Mouse (Mus musculus) megakaryocyte progenitor cell, adult 5-6 weeks (primary cell): ENCODE measurements around the gene Klk1b1. TPM values are rescaled to one million over a fixed set of nuclear protein-coding genes. Genes with fewer than 3 reads are reported as not detected.
"Not testable (repeated sequence)": the region's sequence is repeated elsewhere in the genome, so short reads cannot be mapped to it uniquely, and the experiment has no call there.

Source experiments
- ATAC-seq: replicated peaks from 2 replicates; pipeline ENCODE4 v1.8.0; 2016; ENCODE audit warnings: mild to moderate bottlenecking, moderate TSS enrichment, inconsistent platforms; ENCODE audit not compliant: poor library complexity
- total RNA-seq, 2 experiments: library from RNA; stranded (forward) in 1 of 2; stranded (reverse) in 1 of 2; fragments of 157-497, 149-512 nt in 1 of 2; fragments of 200-1000 nt in 1 of 2; gene quantifications; 2 replicates each; pipeline versions ENCODE4 v1.2.3 to v1.2.4; 2015 to 2017

The Klk1b1 gene
- total RNA-seq, 2 experiments from 2014 or later: not detected

- ATAC-seq: not testable (repeated sequence)
These were observed 29.0 kb downstream of the Klk1b1 start, which contains the start of gene Klk1b11 for GRCm38 (mm10) chr7:43995577-43995976. Klk1b11 (plus strand) TSS chr7:43995877.

GRCm38 (mm10) chr7:44004847-44005246, 38.3 kb downstream of the Klk1b1 start:
- ATAC-seq: peak; percentile 58

GRCm38 (mm10) chr7:44011868-44012267, 45.3 kb downstream of the Klk1b1 start, which contains the start of gene Klk1b26:
Klk1b26 (plus strand) TSS chr7:44012168.
- not testable (repeated sequence) for ATAC-seq

GRCm38 (mm10) chr7:44014666-44015065, 48.1 kb downstream of the Klk1b1 start:
- ATAC-seq: not testable (repeated sequence)

- ATAC-seq: no peak
These were observed 48.5 kb downstream of the Klk1b1 start for GRCm38 (mm10) chr7:44015071-44015470.

Other genes starting within 250 kb of the Klk1b1 start
- not detected in 2 replicates for gene Klk12, start 197.9 kb upstream of the Klk1b1 start, total RNA-seq (2015)
- gene Klk12, start 197.9 kb upstream of the Klk1b1 start, total RNA-seq (2017): not detected in 2 replicates
- gene Klk11, start 192.1 kb upstream of the Klk1b1 start, total RNA-seq (2015): not detected in 2 replicates
- not detected in 2 replicates for gene Klk11, start 192.1 kb upstream of the Klk1b1 start, total RNA-seq (2017)
- not detected in 2 replicates for gene Klk10, start 185.7 kb upstream of the Klk1b1 start, total RNA-seq (2015)
- gene Klk10, start 185.7 kb upstream of the Klk1b1 start, total RNA-seq (2017): not detected in 2 replicates
- not detected in 2 replicates for gene Klk9, start 174.9 kb upstream of the Klk1b1 start, total RNA-seq (2015)
- not detected in 2 replicates for gene Klk9, start 174.9 kb upstream of the Klk1b1 start, total RNA-seq (2017)
- 20.1 and 26.6 TPM in 2 replicates for gene Klk8, start 169.2 kb upstream of the Klk1b1 start, total RNA-seq (2015)
- gene Klk8, start 169.2 kb upstream of the Klk1b1 start, total RNA-seq (2017): 12.5 and 13.3 TPM in 2 replicates
- not detected in 2 replicates for gene Klk7, start 155.5 kb upstream of the Klk1b1 start, total RNA-seq (2015)
- not detected in 2 replicates for gene Klk7, start 155.5 kb upstream of the Klk1b1 start, total RNA-seq (2017)
- gene Klk6, start 142.3 kb upstream of the Klk1b1 start, total RNA-seq (2015): not detected in 2 replicates
- gene Klk6, start 142.3 kb upstream of the Klk1b1 start, total RNA-seq (2017): not detected in 2 replicates
- not detected in 2 replicates for gene Klk5, start 124.8 kb upstream of the Klk1b1 start, total RNA-seq (2015)
- gene Klk5, start 124.8 kb upstream of the Klk1b1 start, total RNA-seq (2017): not detected in 2 replicates
- gene Klk4, start 85.6 kb upstream of the Klk1b1 start, total RNA-seq (2015): not detected in 2 replicates
- gene Klk4, start 85.6 kb upstream of the Klk1b1 start, total RNA-seq (2017): not detected in 2 replicates
- gene Klk15, start 33.0 kb upstream of the Klk1b1 start, total RNA-seq (2015): not detected in 2 replicates
- gene Klk15, start 33.0 kb upstream of the Klk1b1 start, total RNA-seq (2017): not detected in 2 replicates
- not detected in 2 replicates for gene Klk1b8, start 16.1 kb upstream of the Klk1b1 start, total RNA-seq (2015)
- not detected in 2 replicates for gene Klk1b8, start 16.1 kb upstream of the Klk1b1 start, total RNA-seq (2017)
- not detected in 2 replicates for gene Klk1b9, start 9.3 kb downstream of the Klk1b1 start, total RNA-seq (2015)
- not detected in 2 replicates for gene Klk1b9, start 9.3 kb downstream of the Klk1b1 start, total RNA-seq (2017)
- not detected in 2 replicates for gene Klk1b11, start 29.1 kb downstream of the Klk1b1 start, total RNA-seq (2015)
- gene Klk1b11, start 29.1 kb downstream of the Klk1b1 start, total RNA-seq (2017): not detected in 2 replicates
- not detected in 2 replicates for gene Klk1b26, start 45.4 kb downstream of the Klk1b1 start, total RNA-seq (2015)
- not detected in 2 replicates for gene Klk1b26, start 45.4 kb downstream of the Klk1b1 start, total RNA-seq (2017)
- not detected in 2 replicates for gene Klk1b27, start 85.5 kb downstream of the Klk1b1 start, total RNA-seq (2015)
- not detected in 2 replicates for gene Klk1b27, start 85.5 kb downstream of the Klk1b1 start, total RNA-seq (2017)
- not detected in 2 replicates for gene Klk1b21, start 135.6 kb downstream of the Klk1b1 start, total RNA-seq (2015)
- gene Klk1b21, start 135.6 kb downstream of the Klk1b1 start, total RNA-seq (2017): not detected in 2 replicates
- not detected in 2 replicates for gene Klk1b22, start 145.9 kb downstream of the Klk1b1 start, total RNA-seq (2015)
- not detected in 2 replicates for gene Klk1b22, start 145.9 kb downstream of the Klk1b1 start, total RNA-seq (2017)
- not detected in 2 replicates for gene Klk1b16, start 170.0 kb downstream of the Klk1b1 start, total RNA-seq (2015)
- gene Klk1b16, start 170.0 kb downstream of the Klk1b1 start, total RNA-seq (2017): not detected in 2 replicates
- not detected in 2 replicates for gene Klk1b24, start 221.5 kb downstream of the Klk1b1 start, total RNA-seq (2015)
- not detected in 2 replicates for gene Klk1b24, start 221.5 kb downstream of the Klk1b1 start, total RNA-seq (2017)
- gene Klk1b3, start 231.4 kb downstream of the Klk1b1 start, total RNA-seq (2015): not detected in 2 replicates
- not detected in 2 replicates for gene Klk1b3, start 231.4 kb downstream of the Klk1b1 start, total RNA-seq (2017)
- gene Klk1b4, start 240.7 kb downstream of the Klk1b1 start, total RNA-seq (2015): not detected in 2 replicates
- gene Klk1b4, start 240.7 kb downstream of the Klk1b1 start, total RNA-seq (2017): not detected in 2 replicates
- gene Klk1b5, start 249.2 kb downstream of the Klk1b1 start, total RNA-seq (2015): not detected in 2 replicates
- gene Klk1b5, start 249.2 kb downstream of the Klk1b1 start, total RNA-seq (2017): not detected in 2 replicates